Mouse (Mus musculus): ENCODE measurements at regions not wholly inside any gene's neighbourhood (a gene's known extent, or its start where the extent isn't known, plus 50 kb on each side); places are given as distances from the start of the nearest gene placed in this dataset.
A peak's percentile ranks its signal among the peaks of the same experiment; 100 is the strongest.

- ATAC-seq (replicated peaks; ENCODE audit: low FRiP score, low TSS enrichment, poor library complexity, severe bottlenecking): no peak
Observed at GRCm38 (mm10) chr8:9051699-9052098, 361.4 kb upstream of the Arglu1 start.

GRCm38 (mm10) chr8:9050740-9051475 lies 360.6 kb upstream of the Arglu1 start:
- no peak for ATAC-seq (replicated peaks; ENCODE audit: low FRiP score, low TSS enrichment, poor library complexity, severe bottlenecking)

GRCm38 (mm10) chr8:9048116-9048515 lies 357.8 kb upstream of the Arglu1 start:
- no peak for ATAC-seq (replicated peaks; ENCODE audit: low FRiP score, low TSS enrichment, poor library complexity, severe bottlenecking)

GRCm38 (mm10) chr8:9042835-9043792 lies 352.8 kb upstream of the Arglu1 start:
- ATAC-seq (replicated peaks; ENCODE audit: low FRiP score, low TSS enrichment, poor library complexity, severe bottlenecking): no peak

GRCm38 (mm10) chr8:9029156-9029555 lies 338.8 kb upstream of the Arglu1 start:
- ATAC-seq (replicated peaks; ENCODE audit: low FRiP score, low TSS enrichment, poor library complexity, severe bottlenecking): no peak

- ATAC-seq (replicated peaks; ENCODE audit: low FRiP score, low TSS enrichment, poor library complexity, severe bottlenecking): no peak
Observed at GRCm38 (mm10) chr8:9027672-9028071, 337.4 kb upstream of the Arglu1 start.

- ATAC-seq (replicated peaks; ENCODE audit: low FRiP score, low TSS enrichment, poor library complexity, severe bottlenecking): no peak
Observed at GRCm38 (mm10) chr8:9025872-9026271, 335.6 kb upstream of the Arglu1 start.

GRCm38 (mm10) chr8:9025378-9025777 lies 335.1 kb upstream of the Arglu1 start:
- ATAC-seq (replicated peaks; ENCODE audit: low FRiP score, low TSS enrichment, poor library complexity, severe bottlenecking): no peak

GRCm38 (mm10) chr8:9020744-9021143 lies 330.4 kb upstream of the Arglu1 start:
- ATAC-seq (replicated peaks; ENCODE audit: low FRiP score, low TSS enrichment, poor library complexity, severe bottlenecking): no peak

- ATAC-seq (replicated peaks; ENCODE audit: low FRiP score, low TSS enrichment, poor library complexity, severe bottlenecking): no peak
Observed at GRCm38 (mm10) chr8:9020180-9020579, 329.9 kb upstream of the Arglu1 start.

- ATAC-seq (replicated peaks; ENCODE audit: low FRiP score, low TSS enrichment, poor library complexity, severe bottlenecking): no peak
Observed at GRCm38 (mm10) chr8:9011785-9012510, 321.6 kb upstream of the Arglu1 start.

GRCm38 (mm10) chr8:9008006-9008780 lies 317.9 kb upstream of the Arglu1 start:
- ATAC-seq (replicated peaks; ENCODE audit: low FRiP score, low TSS enrichment, poor library complexity, severe bottlenecking): no peak

- ATAC-seq (replicated peaks; ENCODE audit: low FRiP score, low TSS enrichment, poor library complexity, severe bottlenecking): no peak
Observed at GRCm38 (mm10) chr8:8999914-9000313, 309.6 kb upstream of the Arglu1 start.

- no peak for ATAC-seq (replicated peaks; ENCODE audit: low FRiP score, low TSS enrichment, poor library complexity, severe bottlenecking)
Observed at GRCm38 (mm10) chr8:8997621-8998020, 307.3 kb upstream of the Arglu1 start.

- ATAC-seq (replicated peaks; ENCODE audit: low FRiP score, low TSS enrichment, poor library complexity, severe bottlenecking): no peak
Observed at GRCm38 (mm10) chr8:8994596-8995189, 304.4 kb upstream of the Arglu1 start.

GRCm38 (mm10) chr8:8994008-8994407 lies 303.7 kb upstream of the Arglu1 start:
- no peak for ATAC-seq (replicated peaks; ENCODE audit: low FRiP score, low TSS enrichment, poor library complexity, severe bottlenecking)

- 0 out of 2 replicates have a peak, but pooled peaks have one; percentile 50 for ATAC-seq (replicated peaks; ENCODE audit: low FRiP score, low TSS enrichment, poor library complexity, severe bottlenecking)
Observed at GRCm38 (mm10) chr8:8992461-8993032, 302.2 kb upstream of the Arglu1 start.

GRCm38 (mm10) chr8:8991026-8991425 lies 300.7 kb upstream of the Arglu1 start:
- no peak for ATAC-seq (replicated peaks; ENCODE audit: low FRiP score, low TSS enrichment, poor library complexity, severe bottlenecking)
